Mouse (Mus musculus) ES-Bruce4 (cell line): ENCODE data around the gene Tmeff1.

Experiments
- CTCF ChIP-seq: IDR thresholded peaks from one replicate; pipeline ENCODE4 v1.8.1; 2011; ENCODE audit warnings: low read depth, low read length
- EP300 ChIP-seq: IDR thresholded peaks from 2 replicates; pipeline ENCODE4 v1.6.1; 2011; ENCODE audit warnings: low read depth, low read length; ENCODE audit not compliant: insufficient read depth
- POLR2A ChIP-seq: IDR thresholded peaks from one replicate; pipeline ENCODE4 v1.8.1; 2011; ENCODE audit warnings: low read length; ENCODE audit not compliant: insufficient read depth

DNA sequence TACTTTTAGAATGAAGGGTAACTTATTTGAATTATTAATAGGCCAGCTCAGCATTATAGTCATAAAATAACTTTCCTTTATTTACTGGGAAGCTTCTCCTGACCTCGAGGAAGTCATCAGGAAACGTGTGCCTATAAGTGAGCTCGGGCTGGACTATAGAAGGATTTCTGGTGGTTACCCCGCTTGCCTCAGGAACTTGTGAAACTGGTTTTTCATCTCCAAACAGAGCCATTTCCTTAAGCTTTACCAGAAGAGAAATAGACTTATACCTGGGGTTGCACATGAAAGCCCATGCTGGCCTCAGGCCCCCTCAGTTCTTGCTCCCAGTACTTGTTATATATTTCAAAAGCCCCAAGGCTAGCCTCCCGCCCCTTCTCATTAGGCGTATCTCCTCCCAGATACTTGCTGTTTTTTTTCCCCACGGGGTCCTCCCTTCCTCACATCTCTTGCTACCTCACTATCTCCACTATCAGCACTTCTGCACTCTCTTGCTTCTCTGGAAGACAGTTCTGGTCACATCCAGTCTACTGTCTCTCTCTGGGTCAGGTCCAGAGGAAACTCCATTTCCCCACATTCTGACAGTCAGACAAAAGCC, 99.7 kb downstream of the Tmeff1 start:
- TF ChIP-seq POLR2A (no peak), CTCF (no peak), EP300 (no peak)
